Mouse (Mus musculus): ENCODE measurements around the gene Tdp2. TPM values are rescaled to one million over a fixed set of nuclear protein-coding genes. Genes with fewer than 3 reads are reported as not detected.

Tdp2 gene
- total and polyA plus RNA-seq, 3 experiments: 37.4 to 96.6 (median 44.5) TPM

DNA sequence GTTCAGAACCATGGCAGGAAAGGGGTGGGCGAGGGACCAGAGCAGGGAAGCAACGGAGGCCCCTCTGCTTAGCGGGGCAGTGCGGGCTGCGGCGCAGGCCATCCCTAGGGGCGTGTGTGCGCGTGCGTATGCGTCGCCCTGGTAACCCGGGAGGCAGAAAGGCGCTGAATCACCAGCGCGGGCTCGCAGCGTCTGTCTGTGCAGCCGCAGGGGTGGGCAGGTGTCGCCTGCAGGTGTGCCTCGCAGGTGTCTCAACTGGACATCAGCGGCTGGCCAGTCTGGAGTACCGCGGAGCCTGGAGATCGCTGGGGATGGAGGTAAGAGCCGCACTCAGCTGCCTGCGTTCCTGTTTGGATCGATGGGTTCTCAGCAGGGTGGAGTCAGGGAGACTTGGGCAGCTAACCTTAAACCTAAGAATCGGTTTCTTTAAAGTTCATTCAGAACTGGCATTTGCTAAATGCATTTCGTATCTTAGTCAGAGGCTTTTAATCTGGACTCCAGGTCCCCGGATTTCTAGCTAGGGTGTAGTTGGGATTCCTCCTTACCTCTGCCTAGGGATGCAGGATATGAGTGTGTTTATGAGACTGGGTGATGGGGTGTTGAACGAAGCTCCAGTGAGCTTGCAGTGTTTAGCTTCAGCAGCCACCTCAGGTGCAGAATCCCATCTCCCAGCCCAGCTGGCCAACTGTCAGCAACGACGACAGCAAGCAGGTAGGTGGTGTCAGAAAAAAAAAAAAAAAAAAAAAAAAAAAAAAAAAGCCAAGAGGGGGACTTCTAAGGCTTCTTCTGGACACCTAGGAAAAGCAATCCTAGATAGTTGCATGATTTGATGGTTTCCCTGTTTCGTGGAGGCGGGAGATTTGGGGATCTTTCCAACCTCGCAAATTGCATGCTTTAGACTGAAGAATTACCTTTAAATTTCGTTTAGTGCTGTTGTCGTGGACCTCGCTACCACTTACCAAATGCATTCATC is 13.8 kb downstream of the Tdp2 start, which contains the start of gene D130043K22Rik:
Gene D130043K22Rik (plus strand): TSS at position 153 of the 973 bp plus-strand sequence.
- H3K9ac ChIP-seq (ENCODE audit: insufficient read depth, low read depth): no peak within 1 kb of the TSS
- H3K27ac ChIP-seq (ENCODE audit: insufficient read depth, low read depth): no peak within 1 kb of the TSS
- TF ChIP-seq KAT2A (IDR thresholded peaks at IDR 0.05; ENCODE audit: insufficient replicate concordance, low read length): no peak
- TF ChIP-seq GABPA (IDR thresholded peaks at IDR 0.05; ENCODE audit: insufficient replicate concordance, low read depth, low read length): no peak
- TF ChIP-seq BHLHE40 (IDR thresholded peaks at IDR 0.05; ENCODE audit: low read depth, low read length): no peak
- no peak for TF ChIP-seq ELF1 (IDR thresholded peaks at IDR 0.05; ENCODE audit: low read depth, low read length)
- TF ChIP-seq RAD21 (IDR thresholded peaks at IDR 0.05; ENCODE audit: low read depth, low read length): no peak
- no peak for TF ChIP-seq TCF12 (IDR thresholded peaks at IDR 0.05; ENCODE audit: low read depth, low read length)
- TF ChIP-seq TBP (conservative IDR thresholded peaks at IDR 0.05; ENCODE audit: low read depth, low read length): no peak
- no peak for TF ChIP-seq ZC3H11A (IDR thresholded peaks at IDR 0.05; ENCODE audit: low read depth, low read length)
- TF ChIP-seq POLR2A (IDR thresholded peaks at IDR 0.05; ENCODE audit: low read depth, low read length): no peak
- no peak for TF ChIP-seq MYC (IDR thresholded peaks at IDR 0.05; ENCODE audit: low read depth, low read length)
- TF ChIP-seq ZKSCAN1 (IDR thresholded peaks at IDR 0.05; ENCODE audit: borderline replicate concordance, low read depth, low read length): no peak
- TF ChIP-seq MAZ (IDR thresholded peaks at IDR 0.05; ENCODE audit: low read depth, low read length): no peak
- no peak for TF ChIP-seq MEF2A (IDR thresholded peaks at IDR 0.05; ENCODE audit: borderline replicate concordance, low read depth, low read length)
- TF ChIP-seq UBTF (IDR thresholded peaks at IDR 0.05; ENCODE audit: low read depth, low read length): no peak
- TF ChIP-seq USF1 (IDR thresholded peaks at IDR 0.05; ENCODE audit: low read depth, low read length): no peak
- no peak for TF ChIP-seq PAX5 (IDR thresholded peaks at IDR 0.05; ENCODE audit: low read length)
- no peak for TF ChIP-seq MXI1 (IDR thresholded peaks at IDR 0.05; ENCODE audit: low read depth, low read length)
- TF ChIP-seq MAX (IDR thresholded peaks at IDR 0.05; ENCODE audit: low read length): no peak
- no peaks in the 10 kb centered on the region for H3K9me3 ChIP-seq (replicated peaks; ENCODE audit: low read length)
- 0 out of 2 replicates have a peak, but pooled peaks cover 2% of the 10 kb centered on the region for H3K79me2 ChIP-seq (replicated peaks; ENCODE audit: control insufficient read depth, extremely low read depth, insufficient read depth, poor library complexity, severe bottlenecking)
- peaks cover 6 to 31% of the 10 kb centered on the region in 2 experiments for H3K36me3 ChIP-seq (replicated peaks in 1 of 2; ENCODE audit: control insufficient read depth in 1 of 2, insufficient read depth in 1 of 2, low read length in 1 of 2)
- no peak within 1 kb of the TSS for H3K4me2 ChIP-seq (ENCODE audit: insufficient read depth, low read depth, poor library complexity, severe bottlenecking)
- no peaks in the 10 kb centered on the region for H3K4me1 ChIP-seq (ENCODE audit: control insufficient read depth in 1 of 2, insufficient read depth in 2 of 2)
- in situ Hi-C loops (cut with MboI; ENCODE audit: low pct_ligation_motif_present, low pct_unique_long_range_greater_than_20kb, low sequenced_read_pairs) (no loop called here), dilution Hi-C loops (cut with MboI; ENCODE audit: extremely low pct_ligation_motif_present, extremely low pct_unique_long_range_greater_than_20kb, low sequenced_read_pairs) (no loop called here)
- H3K4me3 ChIP-seq (replicated peaks in 1 of 3; ENCODE audit: low read depth in 2 of 3, low read length in 2 of 3, poor library complexity in 1 of 3): no peak within 1 kb of the TSS
- no peak for DNase-seq (ENCODE audit: extremely low read depth)
- no peaks in the 10 kb centered on the region for H3K27me3 ChIP-seq (replicated peaks)

DNA sequence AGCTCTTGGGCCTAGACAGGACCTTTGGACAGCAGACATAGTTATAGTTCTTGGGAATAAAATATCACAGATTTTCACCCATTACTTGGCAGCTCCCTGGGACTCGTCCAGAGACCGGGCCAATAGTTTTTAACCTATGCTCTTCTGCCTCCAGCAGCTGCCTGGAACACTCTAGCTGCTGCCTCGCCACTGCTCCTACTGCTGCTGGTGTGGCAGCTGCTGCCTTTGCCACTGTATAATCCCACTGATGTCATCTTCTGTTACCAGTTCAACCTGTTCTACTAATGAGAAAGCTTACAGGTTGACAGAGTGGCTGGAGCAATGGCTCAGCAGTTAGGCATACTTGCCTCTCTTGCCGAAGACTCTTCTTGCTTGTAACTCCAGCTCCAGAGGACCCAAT is 17.8 kb downstream of the Tdp2 start:
- Histone ChIP-seq H3K79me2 (replicated peaks; ENCODE audit: control insufficient read depth, extremely low read depth, insufficient read depth, poor library complexity, severe bottlenecking) (no peaks in the 10 kb centered on the region), H3K4me2 (ENCODE audit: insufficient read depth, low read depth, poor library complexity, severe bottlenecking) (no peak overlapping the region), H3K36me3 (replicated peaks in 1 of 2; ENCODE audit: control insufficient read depth in 1 of 2, insufficient read depth in 1 of 2, low read length in 1 of 2) (peaks cover 0 to 6% of the 10 kb centered on the region in 2 experiments), H3K4me1 (ENCODE audit: control insufficient read depth in 1 of 2, insufficient read depth in 2 of 2) (no peaks in the 10 kb centered on the region), H3K9ac (ENCODE audit: insufficient read depth, low read depth) (no peak overlapping the region), H3K27ac (ENCODE audit: insufficient read depth, low read depth) (no peak overlapping the region), H3K4me3 (replicated peaks in 1 of 3; ENCODE audit: low read depth in 2 of 3, low read length in 2 of 3, poor library complexity in 1 of 3) (no peak overlapping the region), H3K27me3 (replicated peaks) (no peaks in the 10 kb centered on the region), H3K9me3 (replicated peaks; ENCODE audit: low read length) (no peaks in the 10 kb centered on the region)
- TF ChIP-seq USF2 (conservative IDR thresholded peaks at IDR 0.05; ENCODE audit: low read depth, low read length) (no peak), MAZ (IDR thresholded peaks at IDR 0.05; ENCODE audit: low read depth, low read length) (no peak), NRF1 (IDR thresholded peaks at IDR 0.05; ENCODE audit: low read depth, low read length) (no peak), HCFC1 (IDR thresholded peaks at IDR 0.05; ENCODE audit: low read depth, low read length) (no peak), MAX (IDR thresholded peaks at IDR 0.05; ENCODE audit: low read length) (no peak), TBP (conservative IDR thresholded peaks at IDR 0.05; ENCODE audit: low read depth, low read length) (no peak), SIN3A (IDR thresholded peaks at IDR 0.05; ENCODE audit: low read length) (no peak)
- in situ Hi-C loops (cut with MboI; ENCODE audit: low pct_ligation_motif_present, low pct_unique_long_range_greater_than_20kb, low sequenced_read_pairs) (no loop called here), dilution Hi-C loops (cut with MboI; ENCODE audit: extremely low pct_ligation_motif_present, extremely low pct_unique_long_range_greater_than_20kb, low sequenced_read_pairs) (no loop called here)
- no peak for DNase-seq (ENCODE audit: extremely low read depth)

Measured in CH12.LX (cell line).